Mouse (Mus musculus): ENCODE measurements around the gene Znhit2. TPM values are rescaled to one million over a fixed set of nuclear protein-coding genes. Genes with fewer than 3 reads are reported as not detected.

Gene Znhit2
- 38.5 and 61.3 TPM in 2 replicates for polyA plus RNA-seq (2012; rRNA removed)

DNA sequence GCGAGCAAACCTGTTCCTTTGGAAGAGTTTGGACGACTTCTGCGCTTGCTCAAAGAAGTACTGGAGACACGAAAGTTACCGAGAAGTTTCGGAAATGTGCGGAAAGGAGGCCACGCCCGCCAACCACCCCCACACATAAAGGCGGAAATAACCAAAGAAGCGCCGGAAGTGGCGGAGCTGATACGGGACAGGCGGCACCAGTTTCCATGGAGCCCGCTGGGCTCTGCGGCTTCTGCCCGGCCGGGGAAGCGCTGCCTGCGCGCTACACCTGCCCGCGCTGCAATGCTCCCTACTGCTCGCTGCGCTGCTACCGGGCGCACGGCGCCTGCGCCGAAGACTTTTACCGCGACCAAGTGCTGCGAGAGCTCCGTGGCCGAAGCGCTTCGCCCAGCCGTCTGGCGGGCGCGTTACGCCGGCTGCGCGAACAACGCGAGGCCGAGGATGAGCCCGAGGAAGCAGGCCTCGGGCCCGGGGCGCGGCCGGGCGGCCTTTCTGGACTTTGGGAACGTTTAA is at the start of gene Znhit2:
Gene Znhit2 (plus strand): TSS at position 172 of the 513 bp plus-strand sequence.
- H3K27ac ChIP-seq (ENCODE audit: insufficient read depth, low read length), result peak within 1 kb of the TSS; percentile 89
- under 1% methylated on average over 58 of the region's 58 CpGs for WGBS
- TF ChIP-seq POLR2A (IDR thresholded peaks at IDR 0.05; ENCODE audit: low read depth, low read length), result peak; percentile 28; the same call in 1 of the 2 replicates
- TF ChIP-seq CTCF (IDR thresholded peaks at IDR 0.05; ENCODE audit: extremely low read depth, insufficient read depth, insufficient read length, insufficient replicate concordance), result no peak
- DNase-seq (ENCODE audit: low read depth in 1 of 2, low spot score in 2 of 2), result peak; percentile 90 to 93
- no peaks in the 10 kb centered on the region for H3K27me3 ChIP-seq (ENCODE audit: control insufficient read depth, insufficient read depth, low read length)
- peak within 1 kb of the TSS; percentile 96 for H3K4me3 ChIP-seq (ENCODE audit: extremely low read depth, insufficient read depth, insufficient read length)
- peaks cover 4% of the 10 kb centered on the region for H3K36me3 ChIP-seq (ENCODE audit: control insufficient read depth, insufficient read depth, low read length)
- peaks cover 6% of the 10 kb centered on the region; the same call in 1 of the 2 replicates for H3K4me1 ChIP-seq (ENCODE audit: control insufficient read depth, insufficient read depth, insufficient read length)

- Histone ChIP-seq H3K4me3 (ENCODE audit: extremely low read depth, insufficient read depth, insufficient read length) (no peak overlapping the region), H3K27me3 (ENCODE audit: control insufficient read depth, insufficient read depth, low read length) (no peaks in the 10 kb centered on the region), H3K4me1 (ENCODE audit: control insufficient read depth, insufficient read depth, insufficient read length) (peaks cover 13% of the 10 kb centered on the region; the same call in 1 of the 2 replicates), H3K27ac (ENCODE audit: insufficient read depth, low read length) (no peak overlapping the region), H3K36me3 (ENCODE audit: control insufficient read depth, insufficient read depth, low read length) (peaks cover 17% of the 10 kb centered on the region)
- no peak for TF ChIP-seq POLR2A (IDR thresholded peaks at IDR 0.05; ENCODE audit: low read depth, low read length)
- no peak for TF ChIP-seq CTCF (IDR thresholded peaks at IDR 0.05; ENCODE audit: extremely low read depth, insufficient read depth, insufficient read length, insufficient replicate concordance)
- no peak for DNase-seq (ENCODE audit: low read depth in 1 of 2, low spot score in 2 of 2)
- 96% methylated on average over 10 of the region's 10 CpGs for WGBS
Measured at GRCm38 (mm10) chr19:6013691-6014090, 47.3 kb upstream of the Znhit2 start.

DNA sequence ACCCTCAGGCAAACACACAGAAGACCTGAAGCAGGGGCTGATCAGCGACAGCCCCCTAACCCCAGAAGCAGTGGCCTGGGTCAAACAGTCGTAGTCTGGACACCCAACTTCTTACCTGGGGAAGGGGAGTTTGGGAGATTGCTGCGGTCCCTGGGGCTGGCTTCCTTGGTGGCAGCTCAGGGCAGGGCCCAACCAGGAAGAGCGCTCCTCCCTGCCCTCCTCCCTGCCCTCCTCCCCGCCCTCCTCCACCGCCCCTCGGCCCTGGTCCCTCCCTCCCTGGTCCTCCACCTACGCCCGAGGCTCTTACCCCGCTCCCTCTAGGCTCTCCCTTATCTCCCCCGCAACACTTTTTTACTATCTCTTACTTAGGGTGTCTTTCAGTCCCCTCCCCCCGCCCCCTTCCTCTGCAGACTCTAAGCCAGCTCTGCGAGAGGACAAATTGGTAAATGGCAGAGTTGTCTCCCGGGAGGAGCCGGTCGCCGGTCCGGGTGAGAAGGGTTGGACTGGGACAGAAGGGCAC is 45.9 kb upstream of the Znhit2 start:
- H3K4me3 ChIP-seq (ENCODE audit: extremely low read depth, insufficient read depth, insufficient read length), result peak overlapping the region; percentile 81
- no peaks in the 10 kb centered on the region for H3K27me3 ChIP-seq (ENCODE audit: control insufficient read depth, insufficient read depth, low read length)
- 4% methylated on average over 15 of the region's 18 CpGs for WGBS
- peaks cover 11% of the 10 kb centered on the region for H3K36me3 ChIP-seq (ENCODE audit: control insufficient read depth, insufficient read depth, low read length)
- peak in 1 of 2 experiments; percentile 36 for DNase-seq (ENCODE audit: low read depth in 1 of 2, low spot score in 2 of 2)
- TF ChIP-seq POLR2A (IDR thresholded peaks at IDR 0.05; ENCODE audit: low read depth, low read length), result peak; percentile 22; the same call in 1 of the 2 replicates
- no peak for TF ChIP-seq CTCF (IDR thresholded peaks at IDR 0.05; ENCODE audit: extremely low read depth, insufficient read depth, insufficient read length, insufficient replicate concordance)
- peaks cover 13% of the 10 kb centered on the region; the same call in 1 of the 2 replicates for H3K4me1 ChIP-seq (ENCODE audit: control insufficient read depth, insufficient read depth, insufficient read length)
- peak overlapping the region; percentile 84 for H3K27ac ChIP-seq (ENCODE audit: insufficient read depth, low read length)

DNA sequence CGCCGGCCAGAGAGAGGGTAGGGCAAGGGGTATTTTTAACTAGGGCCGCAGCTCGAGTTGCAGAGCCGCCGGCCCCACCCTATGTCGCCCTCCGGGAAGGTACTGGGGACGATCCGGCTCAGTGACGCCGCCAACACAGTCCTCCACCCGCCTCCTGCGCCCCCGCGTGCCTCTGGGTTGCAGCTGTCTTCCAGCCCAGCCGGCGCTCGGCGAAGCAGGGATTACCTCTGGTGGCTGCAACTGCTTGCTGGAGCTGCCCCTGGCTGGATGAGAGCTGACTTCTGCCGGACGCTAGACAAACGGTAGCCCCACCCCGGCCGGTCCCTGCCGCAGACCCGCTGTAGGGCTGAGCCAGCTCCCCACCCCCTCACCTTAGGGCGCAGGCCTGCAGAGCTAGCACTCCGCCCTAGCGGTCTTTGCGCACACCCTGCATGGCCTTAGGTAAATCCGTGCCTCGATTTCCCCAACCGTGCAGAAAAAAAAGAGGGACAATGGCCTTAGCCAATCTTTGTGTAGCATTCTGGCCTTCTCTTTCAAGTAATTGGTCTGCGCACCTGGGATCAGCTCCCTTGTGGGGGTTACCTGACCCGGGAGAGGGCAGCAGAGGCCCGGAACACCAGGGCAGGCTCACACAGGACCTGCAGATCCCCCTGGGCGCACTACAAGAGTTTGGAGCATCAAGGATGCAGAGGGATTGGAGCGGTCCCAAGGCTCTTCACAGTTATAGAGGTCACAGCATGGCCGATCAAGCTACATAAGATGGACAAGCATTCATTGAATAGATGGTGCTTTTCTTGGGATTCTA is 45.3 kb upstream of the Znhit2 start, which contains the start of gene Capn1:
Gene Capn1 (minus strand): TSS at position 387 of the 805 bp plus-strand sequence.
- Histone ChIP-seq H3K36me3 (ENCODE audit: control insufficient read depth, insufficient read depth, low read length) (peaks cover 6% of the 10 kb centered on the region), H3K4me1 (ENCODE audit: control insufficient read depth, insufficient read depth, insufficient read length) (peaks cover 13% of the 10 kb centered on the region; the same call in 1 of the 2 replicates), H3K27ac (ENCODE audit: insufficient read depth, low read length) (peak within 1 kb of the TSS; percentile 84), H3K4me3 (ENCODE audit: extremely low read depth, insufficient read depth, insufficient read length) (peak within 1 kb of the TSS; percentile 81), H3K27me3 (ENCODE audit: control insufficient read depth, insufficient read depth, low read length) (no peaks in the 10 kb centered on the region)
- 7% methylated on average over 40 of the region's 40 CpGs for WGBS
- DNase-seq (ENCODE audit: low read depth in 1 of 2, low spot score in 2 of 2), result peak in 1 of 2 experiments; percentile 59
- TF ChIP-seq POLR2A (IDR thresholded peaks at IDR 0.05; ENCODE audit: low read depth, low read length), result no peak
- TF ChIP-seq CTCF (IDR thresholded peaks at IDR 0.05; ENCODE audit: extremely low read depth, insufficient read depth, insufficient read length, insufficient replicate concordance), result no peak

DNA sequence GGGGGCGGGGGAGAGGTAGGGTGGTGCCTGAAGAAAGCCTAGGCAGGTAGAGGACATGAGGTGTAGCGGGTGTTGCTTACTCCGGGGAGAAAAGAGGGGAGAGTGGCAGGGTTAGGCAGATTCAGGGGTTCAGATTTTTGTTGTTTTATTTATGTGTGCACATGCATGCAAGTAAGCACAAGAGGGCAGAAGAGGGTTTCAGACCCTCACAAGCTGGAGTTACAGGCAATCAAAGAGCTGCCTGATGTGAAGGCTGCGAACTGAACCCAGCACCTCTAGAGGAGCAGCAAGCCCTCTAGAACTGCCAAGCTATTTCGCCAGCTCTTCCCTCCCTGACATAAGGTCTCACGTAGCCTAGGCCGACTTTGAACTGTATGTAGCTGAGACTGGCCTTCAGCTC is 44.5 kb upstream of the Znhit2 start:
- Histone ChIP-seq H3K4me3 (ENCODE audit: extremely low read depth, insufficient read depth, insufficient read length) (no peak overlapping the region), H3K27ac (ENCODE audit: insufficient read depth, low read length) (no peak overlapping the region), H3K4me1 (ENCODE audit: control insufficient read depth, insufficient read depth, insufficient read length) (peaks cover 13% of the 10 kb centered on the region; the same call in 1 of the 2 replicates)

GRCm38 (mm10) chr19:6018142-6019089 is 42.6 kb upstream of the Znhit2 start:
- WGBS, result 23% methylated on average over 15 of the region's 15 CpGs
- H3K36me3 ChIP-seq (ENCODE audit: control insufficient read depth, insufficient read depth, low read length), result 0 out of 2 replicates have a peak, but pooled peaks cover under 1% of the 10 kb centered on the region
- peak; percentile 81 to 85 for DNase-seq (ENCODE audit: low read depth in 1 of 2, low spot score in 2 of 2)
- H3K27me3 ChIP-seq (ENCODE audit: control insufficient read depth, insufficient read depth, low read length), result no peaks in the 10 kb centered on the region
- H3K4me1 ChIP-seq (ENCODE audit: control insufficient read depth, insufficient read depth, insufficient read length), result peaks cover 13% of the 10 kb centered on the region; the same call in 1 of the 2 replicates
- H3K4me3 ChIP-seq (ENCODE audit: extremely low read depth, insufficient read depth, insufficient read length), result no peak overlapping the region
- no peak overlapping the region for H3K27ac ChIP-seq (ENCODE audit: insufficient read depth, low read length)
- TF ChIP-seq CTCF (IDR thresholded peaks at IDR 0.05; ENCODE audit: extremely low read depth, insufficient read depth, insufficient read length, insufficient replicate concordance) (peak; percentile 90; the same call in 1 of the 2 replicates), POLR2A (IDR thresholded peaks at IDR 0.05; ENCODE audit: low read depth, low read length) (no peak)

More for the DNA sequence above, 44.5 kb upstream of the Znhit2 start:
- 0 out of 2 replicates have a peak, but pooled peaks cover 2% of the 10 kb centered on the region for H3K36me3 ChIP-seq (ENCODE audit: control insufficient read depth, insufficient read depth, low read length)
- H3K27me3 ChIP-seq (ENCODE audit: control insufficient read depth, insufficient read depth, low read length), result no peaks in the 10 kb centered on the region
- no peak for TF ChIP-seq CTCF (IDR thresholded peaks at IDR 0.05; ENCODE audit: extremely low read depth, insufficient read depth, insufficient read length, insufficient replicate concordance)
- TF ChIP-seq POLR2A (IDR thresholded peaks at IDR 0.05; ENCODE audit: low read depth, low read length), result no peak
- 79% methylated on average over 7 of the region's 7 CpGs for WGBS
- no peak for DNase-seq (ENCODE audit: low read depth in 1 of 2, low spot score in 2 of 2)
